Mouse (Mus musculus): ENCODE data around the gene Sap30. TPM values are rescaled to one million over a fixed set of nuclear protein-coding genes. Genes with fewer than 3 reads are reported as not detected.

Sap30 gene
- polyA plus RNA-seq, 1 experiment from 2014 or later, result 39.7 TPM

DNA sequence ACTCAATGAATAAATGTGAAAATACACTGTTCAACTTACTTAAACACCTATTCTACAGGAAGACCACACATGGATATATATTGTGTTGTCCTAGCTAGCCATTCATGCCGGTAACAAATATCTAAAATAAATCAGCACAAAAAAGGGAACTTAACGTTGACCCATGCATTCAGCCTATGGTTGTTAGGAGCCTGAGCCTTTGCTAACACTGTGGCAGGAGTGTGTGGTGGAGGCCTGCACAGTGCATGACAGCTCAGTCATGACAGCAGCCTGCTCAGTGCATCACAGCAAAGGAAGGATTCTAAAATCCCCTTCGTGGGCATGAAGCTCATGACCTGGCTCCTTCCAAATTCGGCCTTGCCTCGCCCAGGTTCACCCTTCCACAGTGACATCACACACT is 46.1 kb downstream of the Sap30 start:
- WGBS, result 83% methylated on average over 5 of the region's 5 CpGs
- no peak overlapping the region for H3K27ac ChIP-seq (ENCODE audit: low read depth)
- H3K9me3 ChIP-seq (ENCODE audit: control insufficient read depth, low read length), result no peaks in the 10 kb centered on the region
- 0 out of 2 replicates have a peak, but pooled peaks cover 3% of the 10 kb centered on the region for H3K4me1 ChIP-seq (replicated peaks; ENCODE audit: control insufficient read depth, insufficient read depth, low read length)
- no peak overlapping the region for H3K4me2 ChIP-seq (ENCODE audit: low read length)
- ATAC-seq (replicated peaks; ENCODE audit: low FRiP score, low TSS enrichment, low read depth) (no peak), DNase-seq (ENCODE audit: low spot score) (no peak)
- no peak overlapping the region for H3K9ac ChIP-seq (ENCODE audit: low read length)
- no peaks in the 10 kb centered on the region for H3K27me3 ChIP-seq (replicated peaks; ENCODE audit: control insufficient read depth, insufficient read depth, low read length)
- H3K36me3 ChIP-seq (ENCODE audit: control insufficient read depth, insufficient read depth, low read length), result no peaks in the 10 kb centered on the region
- H3K4me3 ChIP-seq (ENCODE audit: low read depth, low read length), result no peak overlapping the region

- DNase-seq (ENCODE audit: low spot score), result no peak
- no peak for ATAC-seq (replicated peaks; ENCODE audit: low FRiP score, low TSS enrichment, low read depth)
- Histone ChIP-seq H3K4me2 (ENCODE audit: low read length) (no peak overlapping the region), H3K4me1 (replicated peaks; ENCODE audit: control insufficient read depth, insufficient read depth, low read length) (0 out of 2 replicates have a peak, but pooled peaks cover 3% of the 10 kb centered on the region), H3K27me3 (replicated peaks; ENCODE audit: control insufficient read depth, insufficient read depth, low read length) (no peaks in the 10 kb centered on the region), H3K9ac (ENCODE audit: low read length) (no peak overlapping the region), H3K36me3 (ENCODE audit: control insufficient read depth, insufficient read depth, low read length) (no peaks in the 10 kb centered on the region), H3K9me3 (ENCODE audit: control insufficient read depth, low read length) (no peaks in the 10 kb centered on the region), H3K27ac (ENCODE audit: low read depth) (no peak overlapping the region), H3K4me3 (ENCODE audit: low read depth, low read length) (no peak overlapping the region)
- 72% methylated on average over 4 of the region's 4 CpGs for WGBS
These were observed 46.5 kb downstream of the Sap30 start for GRCm38 (mm10) chr8:57441131-57441530.

- Histone ChIP-seq H3K9me3 (ENCODE audit: control insufficient read depth, low read length) (no peaks in the 10 kb centered on the region), H3K4me3 (ENCODE audit: low read depth, low read length) (no peak overlapping the region), H3K4me1 (replicated peaks; ENCODE audit: control insufficient read depth, insufficient read depth, low read length) (0 out of 2 replicates have a peak, but pooled peaks cover 3% of the 10 kb centered on the region), H3K27me3 (replicated peaks; ENCODE audit: control insufficient read depth, insufficient read depth, low read length) (no peaks in the 10 kb centered on the region), H3K27ac (ENCODE audit: low read depth) (no peak overlapping the region), H3K36me3 (ENCODE audit: control insufficient read depth, insufficient read depth, low read length) (no peaks in the 10 kb centered on the region), H3K9ac (ENCODE audit: low read length) (no peak overlapping the region), H3K4me2 (ENCODE audit: low read length) (no peak overlapping the region)
- no peak for DNase-seq (ENCODE audit: low spot score)
- 80% methylated on average over 9 of the region's 9 CpGs for WGBS
- ATAC-seq (replicated peaks; ENCODE audit: low FRiP score, low TSS enrichment, low read depth), result no peak
These were observed 51.2 kb downstream of the Sap30 start for GRCm38 (mm10) chr8:57436437-57436796.

- ATAC-seq (replicated peaks; ENCODE audit: low FRiP score, low TSS enrichment, low read depth) (no peak), DNase-seq (ENCODE audit: low spot score) (no peak)
- Histone ChIP-seq H3K9ac (ENCODE audit: low read length) (no peak overlapping the region), H3K4me1 (replicated peaks; ENCODE audit: control insufficient read depth, insufficient read depth, low read length) (0 out of 2 replicates have a peak, but pooled peaks cover 3% of the 10 kb centered on the region), H3K27ac (ENCODE audit: low read depth) (no peak overlapping the region), H3K9me3 (ENCODE audit: control insufficient read depth, low read length) (no peaks in the 10 kb centered on the region), H3K36me3 (ENCODE audit: control insufficient read depth, insufficient read depth, low read length) (no peaks in the 10 kb centered on the region), H3K4me2 (ENCODE audit: low read length) (no peak overlapping the region), H3K4me3 (ENCODE audit: low read depth, low read length) (no peak overlapping the region), H3K27me3 (replicated peaks; ENCODE audit: control insufficient read depth, insufficient read depth, low read length) (no peaks in the 10 kb centered on the region)
- 56% methylated on average over 18 of the region's 18 CpGs for WGBS
These were observed 51.8 kb downstream of the Sap30 start for GRCm38 (mm10) chr8:57435768-57436436.

- no peak overlapping the region for H3K27ac ChIP-seq (ENCODE audit: low read depth)
- no peak overlapping the region for H3K4me3 ChIP-seq (ENCODE audit: low read depth, low read length)
- no peaks in the 10 kb centered on the region for H3K9me3 ChIP-seq (ENCODE audit: control insufficient read depth, low read length)
- 65% methylated on average over 5 of the region's 5 CpGs for WGBS
- H3K36me3 ChIP-seq (ENCODE audit: control insufficient read depth, insufficient read depth, low read length), result no peaks in the 10 kb centered on the region
- H3K4me2 ChIP-seq (ENCODE audit: low read length), result no peak overlapping the region
- H3K4me1 ChIP-seq (replicated peaks; ENCODE audit: control insufficient read depth, insufficient read depth, low read length), result 0 out of 2 replicates have a peak, but pooled peaks cover 3% of the 10 kb centered on the region
- no peak for ATAC-seq (replicated peaks; ENCODE audit: low FRiP score, low TSS enrichment, low read depth)
- no peak for DNase-seq (ENCODE audit: low spot score)
- no peak overlapping the region for H3K9ac ChIP-seq (ENCODE audit: low read length)
- no peaks in the 10 kb centered on the region; the same call in 1 of the 2 replicates for H3K27me3 ChIP-seq (replicated peaks; ENCODE audit: control insufficient read depth, insufficient read depth, low read length)
These were observed 54.9 kb downstream of the Sap30 start for GRCm38 (mm10) chr8:57432802-57433201.

Other genes with a start within 250 kb of the Sap30 start
- gene Hand2, start 166.9 kb downstream of the Sap30 start, polyA plus RNA-seq (2014; fragmentation: Nextera tagmentation; extraction: Ambion mirVana), result 13.1 and 15.9 TPM in 2 replicates
- gene Scrg1, start 31.9 kb downstream of the Sap30 start, polyA plus RNA-seq (2014; fragmentation: Nextera tagmentation; extraction: Ambion mirVana), result 0.27 and 0.54 TPM in 2 replicates
- 340 and 378 TPM in 2 replicates for gene Hmgb2, start 24.0 kb upstream of the Sap30 start, polyA plus RNA-seq (2014; fragmentation: Nextera tagmentation; extraction: Ambion mirVana)
- gene Galnt7, start 165.2 kb upstream of the Sap30 start, polyA plus RNA-seq (2014; fragmentation: Nextera tagmentation; extraction: Ambion mirVana), result 26.4 and 29.5 TPM in 2 replicates